Mouse (Mus musculus) cerebellum, adult 18-20 months (tissue): ENCODE results near the gene Adm.
A peak's percentile ranks its signal among the peaks of the same experiment; 100 is the strongest.
"Not testable (repeated sequence)": the region's sequence is repeated elsewhere in the genome, so short reads cannot be mapped to it uniquely, and the experiment has no call there.

Experiments used
- DNase-seq, 2 experiments: peaks; one replicate each; pipeline ENCODE4 v3.0.0; 2021

Gene Adm

DNA sequence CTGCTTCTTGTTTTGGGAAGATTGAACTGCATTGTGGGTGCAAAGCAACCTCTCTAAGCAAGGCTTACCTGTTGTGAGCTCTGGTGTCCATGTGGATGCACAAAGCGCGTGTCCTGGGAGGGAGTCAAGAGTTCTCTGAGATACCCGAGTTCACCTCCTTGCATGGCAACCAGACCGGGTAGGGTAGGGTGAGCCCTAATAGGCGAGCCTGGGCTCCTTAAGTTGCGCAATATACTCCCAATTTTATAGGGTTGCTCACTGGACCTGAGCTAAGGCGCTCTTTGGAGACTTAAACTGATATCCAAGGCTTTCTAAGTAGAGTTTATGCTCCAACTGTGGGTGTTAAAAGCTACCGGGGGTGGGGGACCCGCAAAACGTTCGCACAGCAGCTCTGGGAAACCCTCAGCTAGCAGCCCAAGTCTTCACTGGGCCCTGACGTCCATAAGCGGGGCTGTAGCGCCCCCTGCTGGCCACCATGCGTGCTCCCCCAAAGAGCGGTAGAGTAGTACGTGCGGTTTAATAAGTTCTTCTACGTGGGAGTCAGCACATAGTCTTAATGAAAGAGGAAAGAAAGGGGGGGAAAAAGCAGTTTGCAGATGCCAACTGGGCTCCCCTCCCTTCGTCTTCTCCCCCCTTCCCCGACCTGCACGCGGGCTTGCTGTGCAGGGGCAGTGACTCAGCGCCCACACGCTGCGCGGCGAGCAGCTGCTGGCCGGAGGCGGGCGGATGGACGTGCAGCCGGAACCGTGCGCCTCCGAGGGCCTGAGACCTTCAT is 2.6 kb downstream of the Adm start:
- peak; percentile 78 to 91 for DNase-seq

DNA sequence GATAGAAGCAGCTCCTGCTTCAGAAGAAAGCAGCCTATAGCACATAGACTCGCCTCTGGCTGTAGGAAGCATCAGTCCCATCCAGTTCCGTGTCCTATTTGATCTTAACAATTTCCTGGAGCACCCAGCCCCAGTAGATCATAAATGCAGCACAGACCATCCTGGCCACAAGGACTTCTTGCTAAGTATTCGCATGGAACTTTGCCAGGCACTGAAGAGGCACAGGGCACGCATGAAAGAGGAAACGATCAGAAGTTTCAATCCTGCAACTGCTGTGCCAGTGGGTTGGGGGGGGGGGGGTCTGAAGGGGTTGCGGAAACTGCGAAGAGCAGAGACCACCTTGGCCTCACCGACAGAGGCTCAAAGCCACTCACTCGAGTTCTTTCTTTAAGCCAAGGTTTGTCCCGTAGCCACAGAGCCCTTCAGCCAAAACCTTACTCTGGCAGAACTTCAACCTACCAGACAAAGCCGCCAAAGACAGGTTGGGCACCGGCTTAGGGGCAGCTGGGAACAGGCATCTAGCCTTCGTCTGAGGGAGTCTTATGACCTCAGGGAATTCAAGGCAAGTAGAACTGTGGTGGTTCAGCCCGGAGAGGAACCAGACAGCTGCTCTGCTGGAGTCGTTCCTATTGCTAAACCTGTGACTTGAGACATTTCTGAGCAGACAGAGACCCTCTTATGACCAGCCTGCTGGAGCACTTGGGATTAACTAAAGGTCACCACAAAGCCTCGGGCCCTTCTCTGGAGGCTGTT is 3.9 kb downstream of the Adm start:
- peak in 1 of 2 experiments; percentile 27 for DNase-seq

- no peak for DNase-seq
Observed at GRCm38 (mm10) chr7:110635929-110636328, 8.5 kb downstream of the Adm start.

GRCm38 (mm10) chr7:110636559-110636958 is 9.1 kb downstream of the Adm start:
- no peak for DNase-seq

- peak in 1 of 2 experiments; percentile 32 for DNase-seq
Observed at GRCm38 (mm10) chr7:110638305-110639110, 11.0 kb downstream of the Adm start.

GRCm38 (mm10) chr7:110639291-110639915 is 11.9 kb downstream of the Adm start:
- no peak for DNase-seq

DNA sequence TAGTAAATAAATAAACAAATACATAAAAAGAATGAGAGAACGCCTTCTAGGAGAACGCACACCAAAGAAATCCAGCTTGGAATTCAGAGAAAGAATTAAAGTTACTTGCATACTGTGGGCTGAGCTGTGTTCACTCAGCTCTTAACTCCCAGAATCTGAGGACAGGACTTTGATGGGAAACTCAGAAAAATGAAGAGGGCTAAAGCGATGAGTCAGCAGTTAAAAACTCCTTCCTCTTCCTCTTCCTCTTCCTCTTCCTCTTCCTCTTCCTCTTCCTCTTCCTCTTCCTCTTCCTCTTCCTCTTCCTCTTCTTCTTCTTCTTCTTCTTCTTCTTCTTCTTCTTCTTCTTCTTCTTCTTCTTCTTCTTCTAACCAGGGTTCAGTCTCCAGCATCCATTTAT is 12.5 kb downstream of the Adm start:
- not testable (repeated sequence) for DNase-seq

- peak; percentile 70 to 78 for DNase-seq
Observed at GRCm38 (mm10) chr7:110645311-110645710, 17.9 kb downstream of the Adm start.

DNA sequence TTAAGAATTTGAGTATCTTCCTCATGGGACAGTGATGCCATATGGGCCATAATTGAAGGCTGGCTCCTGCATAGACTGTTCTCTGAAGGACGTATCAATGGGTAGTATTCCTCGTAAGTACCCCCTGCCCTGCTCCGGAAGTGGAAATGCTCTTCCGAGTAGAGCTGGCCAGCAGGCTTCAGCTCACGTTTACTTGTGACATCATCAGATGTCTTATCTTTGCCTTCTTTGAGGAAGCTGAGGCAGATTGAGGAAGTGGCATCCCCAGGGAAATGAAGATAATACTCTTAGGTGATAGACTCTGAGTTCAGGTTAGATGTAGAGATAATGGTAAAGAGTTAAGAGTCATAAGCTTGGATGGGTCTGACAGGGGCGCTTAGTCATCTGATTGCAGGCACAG is 18.4 kb downstream of the Adm start:
- no peak for DNase-seq

DNA sequence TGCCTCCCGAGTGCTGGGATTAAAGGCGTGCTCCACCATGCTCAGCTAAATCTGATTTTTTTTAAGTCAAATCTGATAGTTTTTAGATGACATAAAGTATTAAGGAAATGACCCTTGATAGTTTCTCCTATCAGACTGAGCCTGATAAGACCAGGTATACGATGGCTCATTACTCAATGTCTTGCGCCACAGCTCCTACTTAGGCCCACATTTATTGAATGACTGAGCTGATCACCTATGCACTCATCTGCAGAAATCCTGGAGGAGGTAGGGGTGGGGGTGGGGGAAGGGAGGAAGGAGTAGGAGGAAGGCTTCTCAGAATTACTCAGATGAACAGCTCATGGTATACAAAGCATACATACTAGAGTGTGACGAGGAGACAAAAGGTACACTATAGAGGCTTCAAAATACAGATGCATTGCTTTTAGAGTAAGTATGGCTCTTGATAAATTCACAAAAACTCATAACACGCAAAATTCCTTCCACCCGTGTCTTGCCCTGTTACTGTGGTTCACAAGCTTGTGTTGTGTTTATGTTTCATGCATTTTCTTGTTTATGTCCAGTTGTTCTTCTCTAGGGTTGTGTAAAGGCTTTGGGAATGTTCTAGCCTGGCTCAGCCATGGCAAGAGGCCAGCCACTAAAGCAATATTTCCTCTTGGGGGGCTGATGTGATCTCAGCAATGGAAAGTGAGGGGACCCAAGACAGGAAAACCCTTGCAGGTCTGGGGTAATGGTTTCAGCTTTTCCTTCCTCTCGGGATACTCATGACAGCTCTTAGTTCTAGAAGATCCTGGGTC is 19.3 kb downstream of the Adm start:
- no peak for DNase-seq

- no peak for DNase-seq
Observed at GRCm38 (mm10) chr7:110647559-110648454, 20.3 kb downstream of the Adm start.

GRCm38 (mm10) chr7:110648455-110649085 is 21.1 kb downstream of the Adm start:
- DNase-seq, result no peak

GRCm38 (mm10) chr7:110649133-110649987 is 21.9 kb downstream of the Adm start:
- DNase-seq, result no peak

DNA sequence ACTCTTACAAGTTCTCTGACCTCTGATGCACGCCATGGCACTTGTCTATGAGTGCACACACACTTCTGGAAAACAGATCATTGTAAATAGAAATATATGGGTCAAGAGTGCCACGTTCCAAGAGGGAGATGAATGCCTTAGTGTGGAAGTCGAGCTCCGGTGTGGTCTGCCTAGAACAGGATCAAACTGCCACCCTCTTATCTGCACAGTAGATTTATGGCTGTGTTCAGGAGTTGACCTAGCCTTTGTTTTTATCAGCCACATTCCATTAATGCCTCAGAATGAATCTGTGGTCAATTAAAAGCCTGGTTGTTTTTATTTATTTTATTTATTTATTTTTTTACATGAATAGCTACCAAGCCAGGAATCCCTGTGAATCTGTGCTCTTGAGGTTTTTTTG is 23.0 kb downstream of the Adm start:
- no peak for DNase-seq

- DNase-seq, result no peak
Observed at GRCm38 (mm10) chr7:110651091-110651490, 23.6 kb downstream of the Adm start.

DNA sequence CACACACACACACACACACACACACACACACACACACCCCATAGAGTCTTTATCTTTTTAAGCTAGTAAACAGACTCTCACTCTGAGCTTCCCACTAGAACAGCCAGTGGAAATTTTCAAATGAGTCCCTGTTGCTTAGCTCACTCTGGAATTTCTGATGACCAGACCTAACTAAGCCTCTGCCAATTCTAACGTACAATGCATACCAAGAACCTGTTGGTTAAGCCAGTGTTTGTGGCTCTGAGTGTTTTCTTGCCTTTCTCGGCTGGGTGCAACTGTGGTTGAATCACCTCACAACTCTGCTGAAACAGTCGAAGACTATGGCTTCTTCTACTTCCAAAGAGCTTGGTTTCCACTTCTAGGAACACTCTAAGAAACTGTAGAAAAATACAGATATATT is 27.8 kb downstream of the Adm start:
- DNase-seq, result no peak

GRCm38 (mm10) chr7:110655966-110656365 is 28.5 kb downstream of the Adm start:
- DNase-seq, result no peak

- no peak for DNase-seq
Observed at GRCm38 (mm10) chr7:110658378-110658928, 31.0 kb downstream of the Adm start.

DNA sequence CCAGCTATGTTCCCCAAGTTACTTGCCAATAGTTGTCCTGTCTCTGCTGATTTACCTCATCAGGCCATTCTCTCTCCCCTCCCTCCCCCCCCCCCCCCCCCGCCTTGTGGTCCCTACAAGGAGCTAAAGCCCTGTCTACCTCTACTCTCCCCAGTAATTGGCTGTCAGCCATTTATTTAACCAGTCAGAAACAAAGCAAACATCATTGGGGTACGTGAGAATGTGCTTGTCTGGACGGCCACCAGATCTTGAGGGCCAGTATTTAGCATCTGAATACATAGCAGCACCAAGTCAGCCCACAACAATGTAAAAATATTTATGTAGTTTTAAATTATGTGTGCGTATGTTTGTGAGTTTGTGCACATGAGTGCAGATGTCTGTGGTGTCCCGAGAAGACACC is 39.1 kb downstream of the Adm start:
- no peak for DNase-seq
